Mouse (Mus musculus): Measurements from ENCODE around the gene Cox8b.
"Not testable (repeated sequence)": the region's sequence is repeated elsewhere in the genome, so short reads cannot be mapped to it uniquely, and the experiment has no call there.

Cox8b gene

DNA sequence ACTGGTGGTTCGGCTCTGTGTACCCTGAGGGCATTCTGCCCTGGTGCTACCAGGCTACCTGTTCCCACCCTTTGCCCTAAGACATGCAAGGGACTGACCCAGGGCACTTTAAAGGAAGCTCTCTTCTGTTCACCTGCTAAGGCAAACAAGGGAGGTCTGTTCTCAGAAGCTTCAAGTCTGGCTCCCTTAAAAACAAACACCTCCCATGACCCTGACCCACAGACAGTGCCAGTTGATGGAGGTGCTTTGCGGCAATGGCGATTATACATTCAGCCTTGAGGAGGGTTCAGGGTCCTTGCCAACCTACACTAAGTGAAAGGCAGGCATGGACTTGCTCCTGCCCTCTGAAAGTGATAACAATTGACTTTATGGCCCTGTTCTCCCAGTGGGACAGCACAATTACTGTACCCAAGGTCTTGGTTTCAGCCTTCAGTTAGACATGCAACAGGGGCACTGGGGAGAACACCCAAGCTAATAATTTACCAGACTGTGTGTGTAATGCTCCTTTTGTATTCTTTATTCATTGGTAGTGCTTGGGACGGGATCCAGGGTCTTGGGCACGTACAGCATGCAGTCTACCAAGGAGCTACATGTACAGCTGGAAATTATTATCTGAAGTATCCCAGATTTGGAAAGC is 12.7 kb upstream of the Cox8b start:
- no peak for DNase-seq (ENCODE audit: low spot score in 2 of 2)

GRCm38 (mm10) chr7:140912293-140912692 is 12.0 kb upstream of the Cox8b start:
- DNase-seq (ENCODE audit: low spot score in 2 of 2) = no peak

DNA sequence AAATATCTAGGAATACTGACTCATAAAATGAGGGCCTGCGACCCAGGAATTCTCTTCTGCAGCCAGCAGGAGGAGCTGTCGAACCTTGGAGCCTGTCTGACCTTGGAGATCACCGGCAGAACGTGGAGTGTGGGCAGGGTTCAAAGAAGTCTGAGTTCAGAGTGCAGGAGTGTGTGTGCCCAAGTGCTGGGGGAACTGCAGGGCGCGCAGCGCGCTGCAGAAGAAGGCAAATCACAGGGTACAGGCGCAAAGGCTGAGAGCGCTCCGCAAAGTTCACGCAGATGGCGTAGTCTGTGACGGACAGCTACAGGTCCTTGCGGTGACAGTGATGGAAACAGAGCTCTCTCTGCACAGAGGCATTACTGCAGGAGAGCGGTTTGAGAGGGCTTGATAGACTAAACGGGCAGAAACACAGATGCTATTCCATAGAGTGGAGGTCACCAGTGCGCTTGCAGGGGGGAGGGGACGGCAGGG is 8.4 kb upstream of the Cox8b start:
- peak in 1 of 2 experiments; percentile 53 for DNase-seq (ENCODE audit: low spot score in 2 of 2)

GRCm38 (mm10) chr7:140908181-140908580 is 7.9 kb upstream of the Cox8b start:
- DNase-seq (ENCODE audit: low spot score in 2 of 2) = no peak

- no peak for DNase-seq (ENCODE audit: low spot score in 2 of 2)
Measured at GRCm38 (mm10) chr7:140907697-140908096, 7.5 kb upstream of the Cox8b start.

- DNase-seq (ENCODE audit: low spot score in 2 of 2) = no peak
Measured at GRCm38 (mm10) chr7:140907131-140907530, 6.9 kb upstream of the Cox8b start.

- DNase-seq (ENCODE audit: low spot score in 2 of 2) = no peak
Measured at GRCm38 (mm10) chr7:140905642-140906081, 5.4 kb upstream of the Cox8b start.

DNA sequence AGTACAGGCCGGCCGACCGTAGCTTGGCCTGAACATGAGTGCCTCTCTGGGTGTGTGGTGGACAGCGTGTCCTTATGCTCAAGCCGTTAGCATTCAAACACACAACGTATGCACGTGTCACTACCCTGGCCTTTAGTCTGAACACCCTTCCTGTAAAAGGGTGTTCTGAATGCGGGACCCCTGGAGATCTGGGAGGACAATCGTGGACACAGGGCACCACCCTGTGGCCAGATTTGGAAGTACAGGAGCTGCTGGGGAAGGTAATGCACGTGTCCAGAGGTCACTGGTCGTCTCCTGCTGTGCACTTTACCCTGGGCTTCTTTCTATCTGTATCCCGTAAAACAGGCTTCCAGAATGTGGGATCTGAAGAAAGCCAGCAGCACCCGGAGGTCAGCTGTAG is 3.0 kb upstream of the Cox8b start:
- DNase-seq (ENCODE audit: low spot score in 2 of 2) = peak in 1 of 2 experiments; percentile 72

DNA sequence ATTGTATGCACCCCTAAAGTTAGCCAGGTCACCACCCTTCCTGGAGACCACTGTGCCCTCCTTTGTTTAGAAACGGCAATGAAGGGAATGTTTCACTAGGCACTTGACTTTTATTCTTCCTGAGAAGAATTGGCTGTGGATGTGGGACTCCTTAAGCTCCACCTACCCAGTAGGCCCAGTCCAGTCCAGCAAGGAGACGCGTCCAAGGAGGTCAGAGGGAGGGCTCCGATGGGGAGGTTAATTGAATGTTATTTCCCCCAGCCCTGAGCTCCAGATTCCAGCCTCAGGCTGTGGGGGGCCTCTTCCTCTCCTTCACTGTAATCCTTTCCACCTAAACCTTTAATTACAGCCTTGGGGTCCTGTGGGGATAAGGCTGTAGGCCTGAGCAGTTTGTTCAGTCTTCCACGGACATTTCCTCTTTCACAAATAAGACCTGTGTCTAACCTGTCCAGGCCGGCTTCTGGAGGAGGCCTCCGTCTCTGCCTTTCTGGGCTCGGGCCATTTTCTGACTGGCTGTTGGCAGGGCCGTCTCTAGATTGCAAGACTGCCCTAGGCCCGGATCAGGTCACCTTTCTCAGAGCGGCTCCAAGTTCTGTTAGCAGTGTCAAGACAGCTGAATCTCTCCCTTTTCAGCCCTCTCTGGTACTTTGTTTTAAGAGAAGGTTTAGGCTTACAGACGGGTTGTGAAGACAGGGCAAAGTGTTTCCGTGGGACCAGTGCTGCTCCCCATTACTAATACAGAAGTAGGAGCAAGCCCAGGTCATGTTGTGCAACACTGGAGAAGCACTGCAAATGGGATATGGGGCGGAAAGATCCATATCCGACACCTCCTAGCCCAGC is 2.0 kb upstream of the Cox8b start:
- DNase-seq (ENCODE audit: low spot score in 2 of 2) = no peak

- no peak for DNase-seq (ENCODE audit: low spot score in 2 of 2)
Measured at GRCm38 (mm10) chr7:140899121-140899520, 1.1 kb downstream of the Cox8b start.

- DNase-seq (ENCODE audit: low spot score in 2 of 2) = no peak
Measured at GRCm38 (mm10) chr7:140897863-140898262, 2.4 kb downstream of the Cox8b start.

DNA sequence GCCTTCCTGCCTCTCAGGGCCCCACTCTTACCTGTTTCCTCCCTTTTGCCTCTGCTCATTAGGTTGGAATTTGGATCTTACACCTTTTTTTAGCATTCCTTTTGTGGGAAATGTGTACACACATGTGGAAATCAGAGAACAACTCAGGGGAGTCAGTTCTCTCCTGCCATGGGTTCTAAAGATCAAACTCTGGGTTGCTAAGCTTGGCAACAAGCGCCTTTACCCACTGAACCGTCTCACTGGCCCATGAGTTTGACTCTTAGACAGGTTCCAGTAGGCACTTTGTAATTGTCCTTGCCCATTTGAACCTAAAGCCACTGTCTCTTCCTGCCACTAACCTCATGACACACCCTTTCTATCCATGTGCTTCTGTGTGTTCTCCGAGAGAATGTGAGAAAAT is 5.6 kb downstream of the Cox8b start:
- DNase-seq (ENCODE audit: low spot score in 2 of 2) = no peak

DNA sequence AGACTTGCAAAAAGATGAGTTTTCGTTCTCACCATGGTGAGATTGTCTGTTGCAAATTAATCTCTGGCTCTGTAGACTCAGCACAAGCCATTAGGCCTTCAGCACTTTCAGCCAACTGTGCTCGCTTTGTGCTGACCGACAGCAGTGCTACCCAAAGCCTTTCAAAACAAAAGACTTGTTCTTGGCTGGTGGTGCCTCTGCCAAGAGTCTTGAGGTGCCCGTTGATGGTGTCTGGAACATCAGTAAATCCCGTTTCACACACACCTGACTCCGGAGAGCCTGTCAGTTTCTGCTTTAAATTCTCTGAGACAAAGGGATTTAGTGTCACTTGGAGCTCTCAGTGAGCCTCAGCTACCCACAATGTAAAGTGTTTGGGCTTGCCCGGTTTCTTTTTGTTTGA is 6.2 kb downstream of the Cox8b start:
- DNase-seq (ENCODE audit: low spot score in 2 of 2) = no peak

DNA sequence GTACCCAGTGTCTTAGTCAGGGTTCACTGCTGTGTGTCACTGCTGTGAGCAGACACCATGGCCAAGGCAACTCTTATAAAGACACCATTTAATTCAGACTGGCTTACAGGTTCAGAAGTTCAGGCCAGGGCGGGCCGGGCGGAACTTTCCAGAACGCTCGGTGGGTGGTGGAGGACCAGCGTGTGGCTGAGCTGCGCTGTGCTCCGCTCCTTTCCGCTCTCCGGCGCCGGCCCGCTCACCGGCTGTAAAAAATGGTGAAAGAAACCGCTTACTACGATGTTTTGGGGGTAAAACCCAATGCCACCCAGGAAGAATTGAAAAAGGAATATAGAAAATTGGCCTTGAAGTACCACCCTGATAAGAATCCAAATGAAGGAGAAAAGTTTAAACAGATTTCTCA is 9.6 kb downstream of the Cox8b start:
- not testable (repeated sequence) for DNase-seq (ENCODE audit: low spot score in 2 of 2)

- DNase-seq (ENCODE audit: low spot score in 2 of 2) = no peak
Measured at GRCm38 (mm10) chr7:140882469-140882803, 17.8 kb downstream of the Cox8b start.

- DNase-seq (ENCODE audit: low spot score in 2 of 2) = peak; percentile 91 to 94
Measured at GRCm38 (mm10) chr7:140881696-140882468, 18.4 kb downstream of the Cox8b start, which contains the start of the genes Psmd13 and Sirt3. Gene Psmd13 (plus strand): TSS chr7:140881968. Gene Sirt3 (minus strand): TSS chr7:140882309.

- no peak for DNase-seq (ENCODE audit: low spot score in 2 of 2)
Measured at GRCm38 (mm10) chr7:140880865-140881515, 19.3 kb downstream of the Cox8b start.

GRCm38 (mm10) chr7:140880419-140880818 is 19.8 kb downstream of the Cox8b start:
- DNase-seq (ENCODE audit: low spot score in 2 of 2) = no peak

DNA sequence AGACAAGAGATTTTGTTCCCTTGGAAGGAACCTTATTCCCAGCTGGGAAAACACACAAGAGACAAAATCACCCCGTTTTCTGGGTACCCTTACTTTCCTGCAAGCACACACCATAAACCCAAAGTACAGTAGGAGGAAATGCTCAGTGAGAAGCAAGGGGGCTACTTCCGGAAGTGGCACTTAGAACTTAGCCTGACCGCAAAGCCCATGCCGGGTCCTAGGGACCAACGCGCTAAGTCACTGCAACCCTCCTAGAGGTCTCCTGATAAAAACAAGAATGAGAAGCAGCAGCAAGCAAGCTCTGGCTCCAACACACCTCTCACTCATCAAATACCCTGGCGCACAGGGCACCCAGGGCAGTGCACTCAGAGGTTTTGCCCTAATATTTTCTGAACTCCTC is 20.9 kb downstream of the Cox8b start:
- DNase-seq (ENCODE audit: low spot score in 2 of 2) = no peak

GRCm38 (mm10) chr7:140877364-140877763 is 22.9 kb downstream of the Cox8b start:
- no peak for DNase-seq (ENCODE audit: low spot score in 2 of 2)

- no peak for DNase-seq (ENCODE audit: low spot score in 2 of 2)
Measured at GRCm38 (mm10) chr7:140874224-140874623, 26.0 kb downstream of the Cox8b start.

- no peak for DNase-seq (ENCODE audit: low spot score in 2 of 2)
Measured at GRCm38 (mm10) chr7:140864761-140865160, 35.5 kb downstream of the Cox8b start.
